Mouse (Mus musculus): ENCODE measurements around the gene Ehd2. TPM values are rescaled to one million over a fixed set of nuclear protein-coding genes. Genes with fewer than 3 reads are reported as not detected.
"Not testable (repeated sequence)": the region's sequence is repeated elsewhere in the genome, so short reads cannot be mapped to it uniquely, and the experiment has no call there.

Ehd2 gene
- total RNA-seq, 4 experiments from 2014 or later, result 23.3 to 100.0 (median 41.1) TPM

DNA sequence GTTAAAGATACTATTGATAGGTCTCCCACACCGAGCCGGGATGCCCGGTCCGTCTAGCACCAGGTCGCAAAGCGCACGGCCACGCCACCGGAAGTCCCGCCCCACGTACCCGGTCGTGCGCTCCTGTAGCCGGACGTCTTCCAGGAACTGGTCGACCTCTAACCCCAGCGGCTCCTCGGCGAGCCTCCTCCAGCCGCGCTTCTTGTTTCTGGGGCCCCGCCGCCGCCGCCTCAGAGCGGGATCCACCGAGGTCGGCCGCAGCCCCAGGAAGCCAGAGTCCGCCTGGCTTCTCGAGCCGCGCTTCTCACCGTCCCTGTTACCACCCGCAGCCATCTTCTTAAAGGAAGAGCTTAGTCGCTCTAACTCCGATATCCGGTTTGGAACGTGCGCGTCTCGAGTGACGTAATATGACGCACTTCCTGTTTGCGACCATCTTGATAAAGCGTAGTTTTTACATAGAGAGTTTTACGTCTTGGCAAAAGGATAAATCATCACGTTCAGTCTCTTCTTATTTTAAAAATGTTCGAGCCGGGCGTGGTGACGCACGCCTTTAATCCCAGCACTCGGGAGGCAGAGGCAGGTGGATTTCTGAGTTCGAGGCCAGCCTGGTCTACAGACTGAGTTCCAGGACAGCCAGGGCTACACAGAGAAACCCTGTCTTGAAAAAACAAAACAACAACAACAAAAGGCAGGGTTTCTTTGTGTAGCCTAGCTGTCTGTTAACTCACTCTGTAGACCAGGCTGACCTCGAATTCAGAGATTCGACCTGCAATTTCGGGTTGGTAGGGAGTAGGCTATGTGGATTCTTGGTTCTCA, 21.4 kb downstream of the Ehd2 start, which contains the start of gene Nop53:
Nop53 (minus strand) TSS at position 354 of the 816 bp plus-strand sequence.
- DNase-seq, result peak; percentile 93

DNA sequence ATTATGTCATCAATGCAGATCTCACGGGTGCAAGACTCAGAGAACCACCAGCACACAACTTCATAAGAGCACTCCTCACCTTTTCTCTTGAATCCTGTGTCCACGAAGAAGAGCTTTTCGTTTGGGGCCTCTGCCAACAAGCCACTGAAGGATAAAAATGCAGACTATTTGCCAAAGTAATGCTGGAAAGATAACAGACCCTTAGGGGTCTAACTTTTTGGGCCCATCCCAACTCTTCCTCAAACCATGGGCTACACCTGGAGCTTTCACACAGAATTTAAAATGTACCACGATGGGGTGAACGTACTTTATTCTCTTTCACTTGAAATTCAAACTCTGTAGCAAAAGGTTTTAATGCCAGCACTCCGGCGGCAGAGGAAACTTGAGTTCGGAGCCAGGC, 22.2 kb downstream of the Ehd2 start:
- no peak for DNase-seq

DNA sequence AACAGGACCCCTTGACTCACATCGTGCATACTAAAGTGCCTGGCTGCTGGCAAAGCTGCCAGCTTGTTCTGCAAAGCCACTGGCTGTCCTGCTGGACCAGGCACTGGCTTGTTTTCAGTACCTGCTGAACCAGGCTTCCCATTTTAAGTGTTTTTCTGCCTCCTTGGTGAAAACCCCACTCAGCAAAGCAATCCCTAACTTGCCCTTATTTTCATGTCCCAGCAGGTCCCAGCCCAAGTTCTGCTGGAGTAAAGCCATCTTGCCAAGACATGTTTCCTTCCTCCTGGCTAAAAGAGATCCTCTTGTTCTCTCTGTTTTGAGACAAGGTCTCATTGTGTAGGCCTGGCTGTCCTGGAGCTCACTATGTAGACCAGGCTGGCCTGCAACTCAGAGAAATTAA, 23.1 kb downstream of the Ehd2 start:
- no peak for DNase-seq

DNA sequence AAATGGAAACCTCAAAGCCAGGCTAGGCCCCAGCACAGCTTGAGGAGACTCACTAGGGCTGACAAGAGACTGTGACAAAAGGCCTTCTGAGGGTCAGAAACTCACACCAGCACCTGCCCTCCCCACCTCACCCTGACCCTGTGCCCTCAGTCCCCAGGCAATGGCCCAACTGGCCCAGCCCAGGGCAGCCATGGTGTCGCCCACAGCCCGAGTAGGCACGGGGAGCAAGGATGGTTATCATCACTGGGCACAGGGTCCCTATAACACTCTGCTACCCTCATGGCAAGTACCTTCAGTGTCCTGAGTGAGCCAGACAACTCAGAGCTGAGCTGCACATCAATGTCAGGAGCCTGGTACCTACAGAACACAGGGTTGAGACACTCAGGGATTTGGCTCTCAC, 28.7 kb downstream of the Ehd2 start:
- DNase-seq, result no peak

DNA sequence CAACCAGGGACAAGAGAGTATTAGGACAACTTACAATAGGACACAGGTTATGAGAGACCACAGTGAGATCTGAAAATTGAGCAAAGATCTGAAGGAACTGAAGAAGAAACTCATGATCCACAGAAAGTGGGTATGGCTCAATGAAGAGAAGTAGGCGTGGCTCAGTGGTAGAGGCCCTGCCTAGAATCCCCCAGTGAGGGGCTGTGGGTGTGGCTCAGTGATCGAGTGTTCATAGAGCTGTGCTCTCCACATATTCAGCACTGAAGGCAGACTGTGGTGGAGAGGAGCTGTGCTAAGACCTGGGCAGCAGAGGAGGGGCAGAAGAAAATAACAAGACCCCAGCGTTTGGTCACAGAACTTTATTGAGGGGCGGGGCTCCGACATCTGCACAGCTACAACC, 29.9 kb downstream of the Ehd2 start:
- DNase-seq, result no peak

DNA sequence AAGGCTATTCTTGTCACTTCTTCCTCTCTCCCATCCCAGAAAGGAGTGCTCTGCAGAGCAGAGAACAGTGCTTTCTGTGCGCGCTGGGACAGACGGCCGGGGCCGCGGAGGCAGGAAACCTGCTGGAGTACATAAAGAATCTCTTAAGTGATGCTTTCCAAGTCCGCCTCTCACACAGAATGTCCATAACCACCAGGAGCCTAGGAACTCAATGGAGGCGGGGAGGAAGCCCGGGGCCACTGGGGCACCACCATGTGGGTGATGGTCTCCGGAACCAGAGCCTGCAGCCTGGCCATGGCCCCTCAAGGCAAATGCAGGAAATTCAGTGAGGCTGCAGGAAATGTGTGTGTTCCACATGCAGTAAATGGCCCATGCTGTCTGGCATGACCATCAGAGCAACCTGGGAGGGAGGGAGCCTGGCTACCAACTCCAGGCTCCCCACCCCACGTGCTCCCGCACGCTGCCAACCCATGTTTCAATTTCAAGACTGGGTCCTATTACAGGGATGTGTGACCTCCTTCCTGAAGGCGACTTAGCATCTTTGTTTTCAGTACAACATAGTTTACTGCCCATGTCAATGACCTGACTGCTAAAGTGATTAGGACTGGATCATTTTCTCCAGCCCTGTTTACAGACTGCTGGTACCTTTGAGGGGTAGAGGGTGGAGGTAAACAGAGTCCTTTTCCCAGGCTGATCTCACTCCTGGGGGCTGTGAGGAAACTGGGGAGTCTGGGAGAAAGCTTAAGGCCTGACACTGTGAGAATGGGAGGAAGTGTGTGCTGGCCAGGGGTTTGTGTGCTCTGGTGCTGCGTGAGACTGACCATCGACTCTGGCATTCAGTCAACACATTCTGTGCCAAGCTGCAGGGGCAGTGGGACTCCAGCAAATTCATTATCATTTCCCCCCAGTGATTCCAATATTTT, 33.7 kb downstream of the Ehd2 start:
- DNase-seq, result no peak

DNA sequence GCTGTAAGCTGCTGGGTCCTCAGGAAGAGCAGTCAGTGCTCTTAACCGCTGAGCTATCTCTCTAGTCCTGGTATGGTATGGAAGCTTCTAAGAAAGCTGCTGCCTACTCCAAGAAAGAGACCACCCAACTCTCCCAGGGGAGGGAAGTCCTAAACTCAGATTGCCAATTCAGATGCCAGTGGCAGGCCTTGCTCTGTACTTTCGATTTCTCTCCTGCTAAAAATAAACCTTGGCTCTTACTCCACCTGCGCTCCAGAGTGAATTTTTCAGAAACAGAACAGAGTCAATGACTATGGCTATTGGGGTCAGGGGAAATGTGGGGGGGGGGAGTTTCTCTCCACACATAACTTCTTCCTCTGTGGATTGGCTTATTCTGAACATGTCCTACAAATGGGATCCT, 35.7 kb downstream of the Ehd2 start:
- DNase-seq, result no peak

DNA sequence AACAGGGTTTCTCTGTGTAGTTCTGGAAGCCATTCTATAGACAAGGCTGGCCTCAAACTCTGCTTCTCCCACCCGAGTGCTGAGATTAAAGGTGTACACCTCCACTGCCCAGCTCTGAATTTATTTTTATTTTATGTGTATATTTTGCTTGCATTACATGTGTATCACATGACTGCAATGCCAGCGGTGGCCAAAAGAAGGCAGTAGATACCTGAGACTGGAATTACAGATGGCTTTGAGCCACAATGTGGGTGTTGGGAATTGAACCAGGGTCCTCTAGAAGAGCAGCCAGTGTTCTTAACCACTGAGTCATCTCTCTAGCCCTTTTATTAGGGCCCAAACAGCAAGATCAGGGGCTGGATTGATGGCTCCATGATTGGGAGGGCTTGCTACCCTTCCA, 36.8 kb downstream of the Ehd2 start:
- DNase-seq, result no peak

DNA sequence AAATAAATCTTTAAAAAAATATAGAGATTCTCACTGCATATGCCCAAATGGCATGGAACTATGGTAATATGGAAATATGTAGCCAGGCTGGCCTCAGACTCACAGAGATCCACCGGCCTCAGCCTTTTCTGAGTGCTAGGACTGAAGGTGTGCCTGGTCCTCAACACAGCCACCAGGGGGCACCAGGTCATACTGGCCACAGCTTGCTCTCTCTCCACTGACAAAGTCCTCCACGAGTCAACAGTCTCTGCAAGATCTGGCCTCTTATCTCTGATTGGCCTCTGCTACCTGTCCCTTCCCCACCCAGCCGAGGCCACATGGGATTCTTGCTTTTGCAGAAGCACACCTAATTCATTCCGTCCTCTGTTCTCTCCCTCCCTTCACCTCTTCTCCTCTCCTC, 37.5 kb downstream of the Ehd2 start:
- DNase-seq, result peak; percentile 52

DNA sequence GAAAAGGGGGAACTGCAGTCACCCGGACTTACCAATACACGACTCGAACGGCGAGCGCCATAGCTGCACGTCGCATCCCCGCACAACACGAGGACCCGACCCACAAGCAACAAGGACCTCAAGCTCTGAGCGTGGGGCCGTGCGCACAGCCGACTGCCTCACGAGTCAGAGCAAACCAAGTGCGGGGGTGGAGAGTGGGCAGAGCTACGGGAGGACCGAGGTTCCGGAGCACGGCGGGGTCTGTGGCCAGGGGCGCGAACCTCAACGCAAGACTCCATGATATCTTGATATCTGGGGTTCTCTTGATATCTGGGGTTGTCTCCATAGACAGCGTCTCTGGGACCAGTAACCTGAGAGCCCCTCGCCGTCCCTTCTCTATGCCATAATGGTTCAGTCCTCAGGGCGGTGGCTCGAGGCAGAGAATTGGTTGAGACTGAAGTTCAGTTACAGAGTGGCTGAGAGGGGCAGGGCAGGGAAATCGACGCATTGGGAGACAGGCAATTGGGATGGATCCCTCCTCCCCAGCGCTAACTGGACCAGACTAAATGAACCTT, 45.1 kb downstream of the Ehd2 start, which contains the start of gene Selenow:
Selenow (minus strand) TSS at position 183 of the 554 bp plus-strand sequence.
- DNase-seq, result peak; percentile 82

DNA sequence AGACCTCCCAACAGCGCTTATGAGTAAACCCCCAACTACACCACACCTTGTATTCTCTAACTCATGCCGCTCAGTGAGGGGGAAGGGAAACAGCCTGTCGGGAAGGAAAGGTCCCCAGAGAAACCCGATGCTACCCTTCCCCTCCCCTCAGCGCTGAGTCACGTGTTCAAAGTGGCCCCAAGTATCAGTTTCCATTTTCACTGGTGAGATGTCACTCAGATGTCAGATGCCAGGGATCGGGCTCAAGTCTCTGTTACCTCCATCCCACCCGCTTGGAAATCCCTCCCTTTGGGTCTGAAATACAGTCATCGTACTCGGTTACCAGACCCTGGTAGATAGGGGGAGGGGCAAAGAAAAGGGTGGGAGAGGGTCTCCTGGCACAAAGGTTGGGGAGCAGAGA, 45.6 kb downstream of the Ehd2 start:
- no peak for DNase-seq

DNA sequence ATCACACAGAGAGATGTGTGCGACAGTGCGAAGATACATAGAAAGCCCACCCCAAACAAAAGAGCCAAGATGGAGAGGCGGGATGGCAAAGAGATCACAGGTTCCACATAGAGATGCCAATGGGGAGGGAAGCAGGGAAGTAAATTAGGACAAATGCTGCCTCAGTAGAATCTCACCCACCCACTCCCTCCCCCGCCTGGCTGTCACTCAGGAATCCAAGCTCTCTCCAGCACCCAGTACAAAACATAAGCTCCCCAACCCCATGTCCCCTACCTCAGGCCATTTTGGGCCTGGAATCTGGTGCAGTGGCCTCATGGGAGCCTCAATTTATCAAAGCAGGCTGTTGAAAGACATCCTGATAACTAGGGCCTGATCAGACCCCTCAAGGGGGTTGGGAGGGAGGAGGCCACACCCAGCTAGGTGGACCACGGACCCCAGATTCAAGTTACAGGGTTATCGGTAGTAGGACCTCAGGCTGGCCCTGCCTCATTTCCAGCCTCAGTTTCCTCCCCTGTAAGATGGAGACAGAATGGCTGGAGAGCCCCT, 46.6 kb downstream of the Ehd2 start:
- no peak for DNase-seq

DNA sequence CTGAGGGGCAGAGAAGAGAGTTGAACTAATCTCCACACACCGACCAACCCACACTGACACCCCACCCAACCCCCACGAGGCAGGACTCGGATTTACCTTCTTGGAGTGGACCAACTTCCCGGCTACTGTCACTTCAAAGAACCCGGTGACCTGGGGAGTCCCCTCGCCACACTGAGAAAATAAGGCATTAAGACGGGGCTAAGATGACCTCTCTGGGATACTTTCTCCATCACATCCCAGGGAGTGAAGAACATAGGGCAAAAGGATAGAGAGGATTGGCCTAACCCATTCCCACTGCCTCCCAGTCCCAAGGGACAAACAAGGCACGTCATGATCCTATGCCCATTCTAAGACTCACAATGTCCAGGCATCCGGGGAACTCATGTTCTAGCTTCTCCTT, 47.4 kb downstream of the Ehd2 start:
- DNase-seq, result no peak

DNA sequence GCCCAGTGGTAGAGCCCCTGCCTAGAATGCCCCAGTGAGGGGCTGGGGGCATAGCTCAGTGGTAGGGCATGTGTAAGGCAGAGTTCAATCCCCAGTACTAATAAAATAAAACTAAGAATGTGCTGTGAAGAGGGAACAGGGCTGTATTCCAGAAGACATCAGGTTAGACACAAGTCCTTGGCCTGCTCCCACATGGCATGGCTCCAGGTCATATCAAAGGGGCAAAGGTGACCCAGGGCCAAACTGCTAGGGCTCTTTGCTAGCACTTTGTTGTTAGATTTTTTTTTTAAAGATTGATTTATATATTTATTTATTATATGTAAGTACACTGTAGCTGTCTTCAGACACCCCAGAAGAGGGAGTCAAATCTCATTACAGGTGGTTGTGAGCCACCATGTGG, 49.0 kb downstream of the Ehd2 start:
- DNase-seq, result no peak

DNA sequence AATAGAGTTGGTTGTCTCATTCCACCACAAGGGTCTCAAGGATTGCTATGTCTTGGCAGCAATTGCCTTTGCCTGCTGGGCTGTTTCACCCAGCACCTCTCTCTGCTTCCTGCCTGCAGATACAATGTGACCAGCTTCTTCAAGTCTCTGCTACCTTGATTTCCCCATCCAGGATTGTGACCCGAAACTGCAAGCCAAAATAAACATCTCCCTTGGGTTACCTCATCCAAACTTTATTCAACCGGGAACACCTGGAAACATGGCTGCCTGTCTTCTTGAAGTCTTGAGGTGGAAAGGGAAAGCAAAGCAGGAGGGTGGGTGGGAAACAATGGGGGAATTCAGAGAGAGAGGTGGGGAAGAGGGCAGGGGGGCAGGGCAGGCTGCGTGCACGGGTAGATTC, 50.4 kb downstream of the Ehd2 start:
- DNase-seq, result no peak

DNA sequence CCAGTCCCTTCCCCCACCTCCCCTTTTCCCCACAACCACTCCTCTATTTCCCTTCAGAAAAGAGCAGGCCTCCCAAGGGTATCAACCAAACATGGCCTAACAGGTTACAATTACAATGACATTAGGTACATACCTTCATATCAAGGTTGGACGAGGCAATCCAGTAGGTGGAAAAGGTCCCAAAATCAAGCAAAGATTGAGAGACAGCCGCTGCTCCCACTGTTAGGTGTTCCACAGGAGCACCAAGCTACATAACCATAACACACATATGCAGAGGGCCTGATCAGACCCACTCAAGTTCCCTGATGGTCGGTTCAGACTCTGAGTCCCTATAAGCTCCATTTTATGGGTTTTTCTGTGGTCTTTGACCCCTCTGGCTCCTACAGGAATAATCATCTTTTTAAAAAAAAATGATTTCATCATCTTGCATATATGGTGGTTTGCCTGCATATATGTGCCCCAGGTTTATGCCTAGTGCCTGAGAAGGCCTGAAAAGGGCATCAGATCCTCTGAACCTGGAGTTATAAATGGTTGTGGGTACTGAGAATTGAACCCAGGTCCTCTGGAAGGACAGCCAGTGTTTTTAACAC, 51.1 kb downstream of the Ehd2 start:
- DNase-seq, result no peak

DNA sequence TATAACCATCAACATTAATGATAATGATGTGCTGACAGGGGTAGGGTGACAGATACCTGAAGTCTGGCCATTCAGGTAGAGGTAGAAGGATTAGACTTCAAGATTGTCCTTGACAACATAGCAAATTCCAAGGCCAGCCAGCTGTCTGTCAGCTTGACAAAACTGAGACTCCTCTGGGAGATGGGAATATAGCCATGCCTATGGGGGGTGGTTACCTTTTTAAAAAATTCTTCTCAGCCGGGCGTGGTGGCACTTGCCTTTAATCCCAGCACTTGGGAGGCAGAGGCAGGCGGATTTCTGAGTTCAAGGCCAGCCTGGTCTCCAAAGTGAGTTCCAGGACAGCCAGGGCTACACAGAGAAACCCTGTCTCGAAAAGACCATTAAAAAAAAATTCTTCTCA, 51.7 kb downstream of the Ehd2 start:
- DNase-seq, result not testable (repeated sequence)

DNA sequence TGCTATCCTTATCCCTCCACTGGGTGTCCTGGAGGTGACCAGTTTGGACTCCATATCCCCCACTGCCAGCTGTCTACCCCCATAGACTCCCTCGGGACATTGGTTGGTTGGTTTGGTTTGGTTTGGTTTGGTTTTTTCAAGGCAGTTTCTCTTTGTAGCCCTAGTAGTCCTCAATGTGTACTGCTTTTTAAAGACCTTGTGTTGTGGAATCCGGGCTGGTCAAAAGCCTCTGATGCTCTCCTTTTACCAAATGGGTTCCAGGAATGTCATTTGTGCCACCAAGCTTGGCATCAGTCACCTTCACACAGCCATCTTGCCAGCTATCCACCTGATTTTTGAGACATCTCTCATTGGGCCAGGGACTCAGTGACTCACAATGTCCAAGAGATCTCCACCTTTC, 52.6 kb downstream of the Ehd2 start:
- no peak for DNase-seq

DNA sequence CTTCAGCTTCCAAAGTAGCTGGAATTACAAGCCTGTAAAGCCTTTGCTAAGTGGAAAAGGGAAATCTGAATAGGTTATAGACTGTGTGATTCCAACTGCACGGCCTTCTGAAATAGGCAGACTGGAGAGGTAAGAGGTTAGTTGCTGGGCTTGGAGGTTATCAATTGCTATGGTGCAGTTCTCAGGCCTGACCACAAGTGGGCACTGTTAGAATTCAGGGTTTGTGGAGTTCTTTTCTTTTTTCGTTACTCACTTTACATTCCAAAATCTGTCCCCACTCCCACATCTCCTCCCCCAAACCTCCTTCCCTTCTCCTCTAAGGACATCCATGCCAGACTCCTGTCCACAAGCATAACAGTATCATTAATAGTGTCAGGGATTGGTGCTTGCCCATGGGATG, 53.1 kb downstream of the Ehd2 start:
- no peak for DNase-seq

DNA sequence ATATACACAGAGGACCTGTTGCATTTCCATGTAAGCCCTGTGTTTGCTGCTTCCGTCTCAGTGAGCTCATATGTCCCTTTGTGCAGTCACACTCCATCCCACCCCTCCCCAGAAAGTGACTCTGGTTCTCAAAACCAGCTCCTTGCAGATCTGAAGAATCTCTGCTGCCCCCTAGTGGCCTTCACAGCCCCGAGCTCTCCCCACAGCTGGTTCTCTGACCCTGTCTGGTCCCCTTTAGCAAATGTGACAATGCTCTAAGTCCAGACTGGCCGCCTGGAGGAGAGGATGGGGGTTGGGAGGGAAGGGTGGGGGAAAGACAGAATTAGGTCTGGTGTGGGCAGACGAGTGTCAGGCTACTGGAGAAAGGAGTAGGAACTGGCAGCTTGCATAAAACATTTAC, 55.2 kb downstream of the Ehd2 start:
- peak; percentile 37 for DNase-seq

DNA sequence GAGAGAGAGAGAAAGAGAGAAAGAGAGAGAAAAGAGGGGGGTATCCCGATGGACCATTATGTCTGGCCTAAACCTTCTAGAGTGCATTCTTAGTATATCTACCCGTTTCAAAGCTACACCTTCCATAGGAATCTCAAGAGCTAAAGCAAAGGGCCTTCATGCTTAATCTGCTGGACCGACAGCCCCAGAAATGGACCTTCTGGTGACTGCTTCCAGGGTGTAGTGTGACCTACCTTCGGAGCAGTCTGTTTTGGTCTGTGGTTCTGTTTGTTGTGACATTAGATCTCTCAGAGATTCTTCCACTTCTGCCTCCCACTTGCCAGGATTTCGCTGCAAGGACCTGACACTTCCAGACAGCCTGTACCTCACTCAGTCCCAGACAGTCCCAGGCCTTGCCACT, 56.8 kb downstream of the Ehd2 start:
- DNase-seq, result no peak

DNA sequence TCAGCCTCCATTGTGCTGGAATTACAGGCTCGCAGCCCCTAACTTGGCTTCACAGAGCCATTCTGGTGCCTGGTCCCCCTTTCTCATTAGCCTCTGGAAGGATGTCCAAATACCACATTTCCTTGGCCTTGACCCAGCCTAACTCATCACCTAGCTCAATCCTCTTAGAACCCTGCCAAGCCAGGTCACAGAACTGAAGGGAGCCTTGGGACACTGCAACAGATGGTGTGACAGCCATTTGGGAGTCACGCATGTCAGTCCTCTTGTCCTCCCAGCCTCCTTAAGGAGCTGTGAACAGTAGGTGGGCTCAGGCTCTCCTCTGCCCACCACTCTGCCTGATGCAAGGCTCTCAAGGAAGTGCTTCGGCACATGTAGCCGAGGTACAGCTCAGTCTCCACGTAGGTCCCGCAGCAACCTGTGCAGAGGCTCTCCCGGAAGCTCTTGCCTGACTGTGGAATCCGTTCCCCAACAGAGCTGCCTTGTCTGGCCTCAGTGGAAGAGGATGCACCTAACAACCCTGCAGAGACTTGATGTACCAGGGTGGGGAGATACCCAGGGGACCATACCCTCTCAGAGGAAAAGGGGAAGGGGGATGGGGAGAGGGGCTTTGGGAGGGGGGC, 59.3 kb downstream of the Ehd2 start:
- DNase-seq, result no peak

Data from adrenal gland, adult 8-10 months (tissue).